Mouse (Mus musculus): ENCODE measurements around the gene Srf.

Srf gene

DNA sequence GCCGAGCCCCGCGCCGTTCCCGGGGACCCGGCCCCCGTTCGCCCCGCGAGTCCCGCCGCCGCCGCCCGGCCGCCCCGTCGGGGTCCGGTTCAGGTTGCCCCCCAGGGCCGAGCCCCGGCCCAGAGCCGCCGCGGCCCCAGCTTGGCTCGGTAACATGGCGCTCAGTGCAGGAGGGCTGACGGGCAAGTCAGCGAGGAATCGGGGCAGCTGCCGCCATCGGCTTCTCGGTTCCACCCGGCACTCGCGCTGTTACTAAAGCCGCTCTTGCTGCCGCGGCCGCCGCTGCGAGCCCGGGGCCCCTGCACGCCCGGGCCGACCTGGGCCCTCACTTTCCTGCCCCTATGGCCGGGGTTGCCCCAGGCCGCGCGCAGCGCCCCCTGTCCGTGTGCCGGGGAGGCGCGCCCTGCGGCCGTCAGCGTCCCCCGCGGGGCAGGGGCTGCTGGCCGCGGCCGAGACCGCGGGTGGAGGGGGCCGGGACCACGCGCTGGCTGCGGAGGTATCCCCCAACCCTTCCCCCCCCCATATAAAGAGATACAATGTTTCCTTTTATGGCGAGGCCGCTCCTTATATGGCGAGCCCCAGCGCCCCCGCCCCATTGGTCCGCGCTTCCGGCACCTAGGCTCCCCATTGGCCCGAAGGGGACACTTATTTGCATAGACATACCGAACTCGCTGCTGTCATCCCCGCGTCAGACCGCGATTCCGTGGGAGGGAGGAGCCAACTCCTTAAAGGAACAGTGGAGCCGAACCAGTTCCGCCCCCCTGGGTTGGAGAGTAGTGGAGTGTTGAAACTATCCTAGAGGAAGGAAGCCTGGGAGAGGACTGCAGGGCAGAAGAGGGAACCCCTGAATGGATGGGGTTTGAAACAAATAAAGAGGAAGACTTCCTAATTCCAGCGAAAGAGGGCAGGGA is at the start of gene Srf:
Gene Srf, minus strand, starts transcription at position 503 of the 911 bp plus-strand sequence.
- DNase-seq (ENCODE audit: inconsistent age in 2 of 2, low spot score in 1 of 2): peak; percentile 97 to 99

DNA sequence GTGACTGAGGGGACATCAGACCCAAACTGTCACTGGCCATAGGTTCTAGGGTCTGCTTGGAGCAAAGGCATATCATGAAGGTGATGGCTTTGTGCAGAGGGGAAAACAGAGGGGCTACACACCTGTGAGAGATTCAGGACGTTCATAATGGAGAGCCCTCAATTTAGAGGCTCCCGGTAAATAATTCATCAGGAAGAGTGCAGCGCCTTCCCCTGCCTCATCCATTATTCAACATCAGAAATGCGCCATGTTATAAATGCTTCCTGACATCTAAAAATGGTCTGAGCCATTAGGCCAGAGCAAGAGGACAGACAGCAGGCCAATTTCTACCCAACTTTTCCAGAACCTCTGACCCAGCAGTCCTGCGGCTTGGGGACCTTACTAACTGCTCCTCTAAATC is 49.2 kb upstream of the Srf start:
- DNase-seq (ENCODE audit: inconsistent age in 2 of 2, low spot score in 1 of 2): no peak

DNA sequence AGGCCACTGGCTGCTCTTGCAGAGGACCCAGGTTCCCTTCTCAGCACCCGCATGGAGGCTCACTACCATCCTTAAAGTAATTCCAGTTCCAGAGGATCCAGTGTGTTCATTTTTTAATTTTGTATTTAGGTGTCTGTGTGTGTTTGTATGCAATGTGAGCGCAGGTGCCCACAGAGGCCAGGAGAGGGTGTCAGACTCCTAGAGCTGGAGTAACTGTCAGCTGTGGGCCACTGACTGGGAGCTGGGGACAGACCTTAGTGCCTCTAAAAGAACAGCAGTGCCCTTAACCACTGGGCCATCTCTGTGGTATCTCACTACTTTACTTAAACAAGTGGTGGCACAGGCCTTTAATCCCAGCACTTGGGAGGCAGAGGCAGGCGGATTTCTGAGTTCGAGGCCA is 47.3 kb upstream of the Srf start:
- no peak for DNase-seq (ENCODE audit: inconsistent age in 2 of 2, low spot score in 1 of 2)

DNA sequence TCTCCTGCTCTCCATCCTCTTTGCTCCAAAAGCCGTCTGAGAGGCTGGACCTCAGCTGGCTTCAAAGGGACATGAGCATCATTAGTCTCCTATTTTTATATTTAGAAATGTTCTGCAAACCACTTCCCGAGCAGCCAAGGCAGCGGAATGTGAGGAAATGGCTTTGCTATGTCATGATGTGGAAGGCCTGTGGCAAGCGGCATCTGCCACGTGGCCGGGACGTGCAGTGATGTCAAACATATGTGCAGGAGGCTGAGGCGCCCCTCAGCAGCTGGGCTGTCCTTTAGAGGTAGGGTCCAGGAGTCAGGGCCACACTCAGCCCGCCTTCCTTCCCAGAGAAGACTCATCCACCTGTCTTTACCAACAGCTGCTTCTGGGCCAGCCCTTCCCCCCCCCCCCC is 46.2 kb upstream of the Srf start:
- DNase-seq (ENCODE audit: inconsistent age in 2 of 2, low spot score in 1 of 2): no peak

DNA sequence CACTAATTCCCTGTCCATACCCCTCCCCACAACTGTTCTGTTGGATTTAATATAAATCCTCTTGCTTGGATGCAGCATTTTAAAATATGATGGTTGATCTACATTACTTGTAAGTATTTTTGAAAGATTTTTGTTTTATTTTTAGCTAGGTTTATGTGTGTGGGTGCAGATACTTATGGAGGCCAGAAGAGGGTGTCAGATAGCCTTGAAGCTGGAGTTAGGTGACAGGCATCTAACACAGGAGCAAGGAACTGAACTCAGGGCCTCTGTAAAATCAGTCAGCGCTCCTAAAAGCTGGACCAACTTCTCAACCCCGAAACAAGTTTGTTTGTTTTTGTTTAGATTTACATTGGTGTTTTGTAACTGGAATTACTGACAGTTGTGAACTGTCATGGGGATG is 44.6 kb upstream of the Srf start:
- no peak for DNase-seq (ENCODE audit: inconsistent age in 2 of 2, low spot score in 1 of 2)

DNA sequence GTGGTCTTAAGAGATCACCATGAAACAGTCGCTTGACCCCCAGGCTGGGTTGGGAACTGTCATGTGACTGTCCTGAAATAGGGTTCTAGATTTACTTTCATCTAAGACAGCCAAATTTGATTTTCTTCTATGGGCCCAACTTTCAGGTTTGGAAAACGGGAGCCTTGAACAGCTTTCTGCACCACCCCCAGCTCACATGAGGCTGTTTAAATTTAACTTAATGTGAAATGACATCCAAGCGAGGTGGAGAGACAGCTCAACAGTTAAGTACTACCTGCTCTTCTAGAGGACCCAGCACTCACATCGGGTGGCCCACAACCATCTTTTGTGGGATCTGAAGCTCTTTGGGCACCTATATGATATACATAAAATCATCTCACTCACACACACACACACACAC is 43.0 kb upstream of the Srf start:
- no peak for DNase-seq (ENCODE audit: inconsistent age in 2 of 2, low spot score in 1 of 2)

DNA sequence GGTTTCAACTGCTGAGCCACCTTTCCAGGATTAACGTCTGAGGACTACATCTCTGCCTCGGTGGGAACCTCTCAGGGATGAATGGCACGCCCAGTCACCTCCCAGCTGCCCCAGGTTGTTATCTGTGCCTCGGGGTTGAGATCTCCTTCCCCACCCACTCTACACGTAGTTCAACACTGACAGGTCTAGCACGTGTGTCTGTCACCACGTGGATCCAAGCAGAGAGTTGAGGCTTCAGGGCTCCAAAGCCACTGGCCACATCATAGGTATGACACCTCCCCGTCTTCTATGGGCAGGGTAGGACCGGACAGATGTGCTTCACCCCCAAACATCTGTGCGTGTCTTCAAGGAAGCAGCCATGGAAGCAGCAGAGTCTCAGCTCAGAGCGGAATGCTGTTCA is 42.0 kb upstream of the Srf start:
- no peak for DNase-seq (ENCODE audit: inconsistent age in 2 of 2, low spot score in 1 of 2)

DNA sequence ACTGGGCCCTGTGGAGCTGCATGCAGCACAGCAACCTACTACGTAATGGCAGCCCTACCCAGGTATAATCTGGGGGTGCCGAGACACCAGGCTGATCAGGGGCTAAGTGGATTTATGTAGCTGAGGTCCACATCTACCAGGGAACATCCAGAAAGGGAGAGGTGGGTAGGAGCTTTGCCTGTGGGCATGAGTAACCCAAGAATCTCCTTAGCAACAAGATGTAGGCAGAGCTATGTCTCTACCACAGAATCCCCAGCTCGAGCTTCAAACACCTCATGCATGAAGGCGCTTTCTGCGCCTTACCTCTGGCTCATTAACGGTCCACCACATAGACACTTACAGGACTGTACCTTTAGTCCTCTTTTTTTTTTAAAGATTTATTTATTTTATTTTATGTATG is 39.4 kb upstream of the Srf start:
- no peak for DNase-seq (ENCODE audit: inconsistent age in 2 of 2, low spot score in 1 of 2)

DNA sequence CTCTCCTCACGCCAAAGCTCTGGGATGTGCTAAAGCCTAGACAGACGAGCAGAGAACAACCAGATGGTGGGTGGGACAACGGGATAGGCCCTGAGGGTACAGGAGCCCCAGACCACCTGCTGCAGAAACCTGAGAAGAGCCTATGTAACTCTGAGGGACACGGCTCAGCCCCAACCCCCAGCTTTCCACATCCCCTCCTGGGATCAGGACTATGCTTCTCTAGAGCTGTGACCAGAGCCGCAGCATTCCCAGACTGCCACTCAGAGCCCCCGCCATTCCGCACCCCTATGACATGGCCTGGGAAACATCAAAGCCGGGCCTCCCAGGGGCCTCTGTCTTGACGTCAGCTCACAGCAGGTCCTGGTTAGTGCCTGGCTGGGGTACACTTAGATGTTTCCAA is 38.6 kb upstream of the Srf start:
- no peak for DNase-seq (ENCODE audit: inconsistent age in 2 of 2, low spot score in 1 of 2)

DNA sequence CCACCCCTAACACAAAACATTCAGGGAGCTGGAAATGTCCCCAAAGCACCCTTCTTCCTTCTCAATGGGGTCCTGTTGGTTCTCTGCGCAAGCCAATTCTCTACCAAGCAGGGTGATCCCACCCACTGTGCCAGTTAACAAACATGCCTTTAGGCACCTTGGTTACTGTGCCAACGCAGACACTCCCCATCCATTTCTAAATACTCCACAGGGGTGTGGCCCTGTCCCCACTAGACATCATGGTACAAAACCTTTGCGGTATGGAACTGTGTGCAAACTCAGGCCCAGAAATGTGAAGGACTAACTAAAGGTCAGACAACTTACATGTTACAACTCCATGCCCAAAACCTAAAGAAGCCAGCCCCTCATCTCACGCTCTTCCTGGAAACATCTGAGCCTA is 37.1 kb upstream of the Srf start:
- DNase-seq (ENCODE audit: inconsistent age in 2 of 2, low spot score in 1 of 2): no peak

DNA sequence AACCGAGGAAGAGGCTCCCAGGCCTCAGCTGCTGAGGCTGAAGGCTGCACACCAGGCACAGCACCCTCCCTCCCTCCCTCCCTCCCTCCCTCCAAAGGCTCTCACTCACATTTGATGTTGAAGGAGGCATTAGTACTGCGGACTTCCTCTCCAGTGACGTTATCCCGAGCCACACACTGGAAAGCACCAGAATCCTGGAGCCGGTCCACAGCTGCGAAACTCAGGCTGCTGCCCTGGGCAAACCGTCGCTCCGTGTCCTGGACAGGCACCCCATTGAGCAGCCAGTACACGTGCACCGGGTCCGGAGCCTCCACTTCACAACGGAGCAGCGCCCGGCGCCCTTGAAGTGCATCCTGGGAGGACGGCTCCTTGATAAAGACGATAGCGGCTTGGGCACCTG is 35.4 kb upstream of the Srf start:
- no peak for DNase-seq (ENCODE audit: inconsistent age in 2 of 2, low spot score in 1 of 2)

DNA sequence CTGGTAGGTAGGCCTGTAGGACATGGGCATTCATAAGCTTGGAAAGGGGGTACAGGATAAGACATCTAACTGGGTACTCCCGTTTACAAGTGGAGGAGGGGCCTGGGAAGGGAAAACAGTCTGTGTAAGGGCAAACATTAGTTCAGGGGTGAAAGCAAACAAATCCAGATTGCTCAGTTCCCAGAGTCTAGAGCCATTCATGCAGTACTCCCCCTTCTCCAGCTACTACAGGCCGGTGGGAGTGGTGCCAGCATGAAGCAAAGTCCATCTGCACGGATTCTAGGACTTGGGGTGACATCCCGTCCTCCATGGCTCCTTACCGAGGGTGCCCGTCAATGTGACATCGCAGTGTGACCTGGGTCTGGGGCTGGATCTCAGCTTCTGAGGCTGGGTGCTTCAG is 34.5 kb upstream of the Srf start:
- DNase-seq (ENCODE audit: inconsistent age in 2 of 2, low spot score in 1 of 2): no peak

DNA sequence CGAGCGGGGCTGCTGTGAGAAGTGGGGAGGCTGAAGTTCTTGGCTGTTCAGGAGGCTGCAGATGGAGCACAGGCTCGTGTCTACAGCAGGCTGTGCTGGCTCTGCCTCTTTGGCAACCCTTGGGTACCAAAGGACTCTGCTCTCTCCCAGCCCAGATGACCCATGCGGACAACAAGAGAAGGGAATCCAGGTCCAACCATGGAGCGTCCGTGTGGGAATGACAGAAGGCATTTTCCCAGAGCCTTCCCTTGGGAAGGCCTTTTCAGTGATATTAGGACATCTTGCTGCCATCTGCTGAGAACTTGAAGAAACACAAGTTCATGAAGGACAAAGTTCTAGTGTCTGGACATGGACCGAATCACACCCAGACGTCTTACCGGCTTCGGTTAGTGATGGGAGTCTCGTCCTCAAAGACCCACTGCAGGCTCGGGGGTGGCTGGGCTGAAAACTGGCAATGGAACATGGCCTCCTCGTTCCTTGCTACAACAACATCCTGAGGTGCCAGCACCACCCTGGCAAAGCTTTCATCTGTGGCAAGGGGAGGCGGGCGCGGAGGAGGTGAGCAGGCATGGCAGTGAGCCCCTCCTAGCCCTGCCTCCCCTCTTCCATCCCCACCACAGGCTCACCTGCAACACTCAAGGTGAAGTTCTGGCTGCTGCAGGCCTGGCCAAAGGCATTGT is 33.8 kb upstream of the Srf start:
- DNase-seq (ENCODE audit: inconsistent age in 2 of 2, low spot score in 1 of 2): no peak

DNA sequence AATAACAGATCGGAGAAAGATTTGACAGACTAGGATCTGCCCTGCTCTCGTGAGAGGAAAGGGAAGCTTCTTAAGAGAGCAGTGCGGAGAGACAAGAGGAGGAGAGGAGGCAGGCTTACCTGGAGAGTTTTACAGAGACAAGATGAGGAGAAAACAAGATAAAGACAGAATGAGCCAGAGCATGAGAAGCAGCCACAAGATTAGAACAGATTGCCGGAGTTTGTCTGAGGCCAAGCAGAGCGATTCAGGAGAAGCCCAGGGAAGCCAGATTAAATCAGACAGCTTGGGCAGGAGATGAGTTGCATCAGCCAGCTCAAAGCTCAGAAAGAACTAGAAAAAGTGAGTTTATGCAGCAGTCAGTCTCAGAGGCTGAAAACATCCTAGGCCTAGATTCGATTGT is 32.9 kb upstream of the Srf start:
- no peak for DNase-seq (ENCODE audit: inconsistent age in 2 of 2, low spot score in 1 of 2)

DNA sequence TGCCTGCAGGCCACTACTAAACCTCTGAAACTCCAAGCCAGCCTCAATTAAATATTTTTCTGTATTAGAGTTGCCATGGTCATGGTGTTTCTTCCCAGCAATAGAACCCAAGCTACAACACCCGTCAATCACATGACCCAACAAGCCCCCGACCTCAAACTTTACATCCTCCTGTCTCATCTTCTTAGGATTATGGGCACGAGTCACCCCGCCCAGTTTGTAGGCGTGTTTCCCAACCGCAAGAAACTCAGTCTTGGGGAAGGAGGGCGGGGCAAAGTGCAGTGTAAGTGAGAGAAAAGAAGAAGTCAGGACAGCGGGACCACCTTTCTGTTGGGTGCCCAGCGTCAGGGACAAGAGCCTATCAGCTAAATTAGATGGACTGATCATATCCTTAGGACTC is 32.2 kb upstream of the Srf start:
- no peak for DNase-seq (ENCODE audit: inconsistent age in 2 of 2, low spot score in 1 of 2)

DNA sequence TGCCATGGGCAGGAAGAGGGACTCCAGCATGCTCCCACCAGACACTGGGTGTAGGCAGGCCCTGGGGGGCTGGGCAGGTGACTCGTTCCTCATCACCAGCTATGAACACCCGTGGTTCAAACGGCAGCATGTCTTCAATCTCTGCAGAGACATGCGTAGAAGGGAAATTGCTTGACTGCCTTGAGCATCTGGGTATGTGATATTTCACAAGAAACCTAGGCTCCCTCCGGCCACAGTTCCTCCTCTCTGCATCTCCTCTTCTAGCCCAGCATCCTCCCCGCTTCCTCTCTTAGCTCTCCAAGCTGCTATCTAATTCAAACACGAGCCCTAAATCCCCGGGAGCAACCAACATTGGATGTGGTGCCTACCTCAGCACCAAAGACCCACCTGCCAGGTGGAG is 30.4 kb upstream of the Srf start:
- DNase-seq (ENCODE audit: inconsistent age in 2 of 2, low spot score in 1 of 2): no peak

DNA sequence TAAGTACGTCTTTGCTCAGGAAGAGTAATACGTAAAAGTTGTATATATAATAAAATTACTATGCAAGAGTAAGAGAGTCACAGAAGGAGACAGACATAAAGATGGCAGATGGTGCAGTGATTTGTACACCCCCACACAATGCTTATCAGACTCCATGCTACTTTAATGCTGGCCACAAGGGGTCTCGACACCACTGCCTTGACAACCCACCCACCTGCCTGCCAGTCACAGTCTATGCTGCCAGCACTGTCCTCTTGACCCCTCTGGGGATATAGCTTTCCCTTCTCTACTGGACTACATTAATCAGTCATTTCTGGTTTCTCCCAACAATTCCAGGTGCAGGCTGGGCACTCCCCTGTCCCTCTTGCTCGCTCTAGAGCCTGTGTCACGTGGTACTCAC is 22.7 kb upstream of the Srf start:
- DNase-seq (ENCODE audit: inconsistent age in 2 of 2, low spot score in 1 of 2): no peak

DNA sequence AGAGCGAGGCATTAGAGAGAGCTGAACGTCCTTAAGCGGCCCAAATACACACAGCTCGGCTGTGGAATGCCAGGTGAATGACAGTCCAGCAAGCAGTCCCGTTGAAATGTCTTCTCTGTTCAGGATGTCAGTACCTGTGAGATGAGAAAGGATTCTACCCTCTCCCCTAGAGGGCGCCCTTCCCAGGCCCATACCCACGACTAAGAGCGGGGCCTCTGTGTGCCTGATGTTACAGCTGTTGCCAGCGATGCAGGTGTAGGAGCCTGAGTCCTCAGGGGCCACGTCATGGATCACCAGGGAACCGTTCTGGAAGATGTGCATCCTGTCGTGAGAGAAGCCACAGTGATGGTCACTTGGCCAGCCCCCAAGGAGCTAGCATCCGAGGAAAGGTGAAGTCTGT is 20.1 kb upstream of the Srf start:
- peak in 1 of 2 experiments; percentile 50 for DNase-seq (ENCODE audit: inconsistent age in 2 of 2, low spot score in 1 of 2)

DNA sequence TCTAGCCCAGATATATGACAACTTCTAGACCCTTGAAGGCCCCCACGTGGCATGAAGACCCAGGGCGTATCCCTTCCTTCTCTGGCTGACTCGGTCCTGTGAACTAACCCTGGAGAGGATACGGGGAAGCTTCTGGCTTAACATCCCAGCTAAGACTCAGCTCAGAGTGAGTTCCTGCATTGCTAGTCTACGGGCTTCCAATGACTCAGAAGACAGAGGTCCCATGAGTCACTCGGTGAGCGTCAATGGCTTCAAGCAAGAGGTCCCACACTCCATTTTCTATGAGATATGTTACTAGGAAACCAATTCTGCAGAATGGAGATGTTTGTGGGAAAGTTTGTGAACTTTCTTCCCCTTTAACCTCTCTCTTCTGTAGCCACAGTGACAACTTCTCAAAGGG is 18.6 kb upstream of the Srf start:
- DNase-seq (ENCODE audit: inconsistent age in 2 of 2, low spot score in 1 of 2): peak in 1 of 2 experiments; percentile 55

DNA sequence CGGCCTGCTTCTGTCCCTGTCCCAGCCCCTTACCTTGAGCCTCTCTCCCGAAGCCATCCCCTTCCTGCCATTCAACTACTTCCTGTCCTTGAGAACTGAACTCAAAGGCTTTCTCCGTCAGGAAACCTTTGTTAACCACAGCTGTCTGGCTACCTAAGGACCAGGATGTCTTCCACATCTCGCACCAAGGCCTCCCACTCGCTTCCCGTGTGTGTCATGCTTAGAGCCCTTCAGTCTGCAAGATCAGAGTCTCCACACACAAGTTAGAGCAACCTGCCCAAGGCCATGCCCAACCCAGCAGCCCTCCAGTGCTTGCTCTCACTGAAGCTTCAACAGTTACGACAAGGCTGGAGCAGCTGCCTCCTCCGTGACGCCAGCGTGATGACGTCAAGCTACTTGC is 15.0 kb upstream of the Srf start:
- peak in 1 of 2 experiments; percentile 63 for DNase-seq (ENCODE audit: inconsistent age in 2 of 2, low spot score in 1 of 2)

DNA sequence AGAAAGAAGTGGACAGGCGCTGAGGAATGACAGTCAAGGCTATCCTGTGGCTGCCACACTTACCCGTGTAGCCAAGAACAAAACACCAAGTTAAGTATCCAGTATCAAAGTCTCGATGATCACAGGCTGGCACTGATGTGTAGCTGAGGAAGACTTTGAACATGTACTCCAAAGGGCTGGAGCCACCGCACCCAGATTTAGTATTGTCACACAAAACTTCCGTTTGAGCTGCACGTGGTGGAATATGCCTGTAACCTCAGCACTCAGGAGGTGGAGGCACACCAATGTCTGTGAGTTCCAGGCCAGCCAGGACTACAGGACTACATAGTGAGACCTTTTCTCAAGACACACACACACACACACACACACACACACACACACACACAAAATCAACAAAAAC is 3.2 kb upstream of the Srf start:
- no peak for DNase-seq (ENCODE audit: inconsistent age in 2 of 2, low spot score in 1 of 2)

DNA sequence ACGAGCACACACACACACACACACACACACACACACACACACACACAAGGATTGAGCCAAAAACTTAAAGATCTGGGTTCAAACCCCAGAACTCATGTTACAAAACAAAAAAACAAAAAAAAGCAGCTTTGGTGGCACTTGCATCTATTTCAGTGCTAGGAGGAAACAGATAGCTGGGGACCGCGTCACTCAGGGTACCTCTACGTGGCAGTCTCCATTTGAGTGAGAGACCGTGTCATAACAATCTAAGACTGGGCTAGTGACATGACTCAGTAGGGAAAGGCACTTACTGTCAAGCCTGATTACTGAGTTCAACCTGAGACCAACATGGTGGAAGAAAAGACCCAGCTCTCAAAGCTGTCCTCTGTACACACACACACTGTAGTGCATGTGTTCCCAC is 2.2 kb upstream of the Srf start:
- no peak for DNase-seq (ENCODE audit: inconsistent age in 2 of 2, low spot score in 1 of 2)

DNA sequence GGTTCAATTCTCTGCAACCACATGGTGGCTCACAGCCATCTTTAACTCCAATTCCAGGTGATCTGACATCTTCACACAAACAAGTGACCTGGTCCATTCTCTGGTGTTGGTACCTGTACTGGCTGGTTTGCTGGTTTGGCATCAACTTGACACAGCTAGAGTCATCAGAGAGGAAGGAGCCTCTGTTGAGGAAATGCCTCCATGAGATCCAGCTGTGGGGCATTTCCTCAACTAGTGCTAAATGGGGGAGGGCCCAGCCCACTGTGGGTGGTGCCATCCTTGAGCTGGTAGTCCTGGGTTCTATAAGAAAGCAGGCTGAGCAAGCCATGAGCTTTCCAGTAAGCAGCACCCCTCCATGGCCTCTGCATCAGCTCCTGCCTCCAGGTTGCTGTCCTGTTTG is 1.3 kb upstream of the Srf start:
- DNase-seq (ENCODE audit: inconsistent age in 2 of 2, low spot score in 1 of 2): peak in 1 of 2 experiments; percentile 31

All from adrenal gland, adult (tissue).